10 mouse cellular contexts compared by ENCODE assay signal in genomic region chr19:45717493-45718220, GRCm38 (mm10). TPM values are rescaled to one million over a fixed set of nuclear protein-coding genes. Genes with fewer than 3 reads are reported as not detected.
A peak's percentile ranks its signal among the peaks of the same experiment; 100 is the strongest.
DNase-seq lines count a peak whose midpoint lies in the region; ATAC-seq and TF ChIP-seq lines count a peak whose summit lies in the region.
"Had no signal": no experiment of that assay in that cellular context is flagged by ENCODE, and none has a peak within 500 bp of the region (broad histone marks: within the 10 kb centered on the region; RNA-seq: fewer than 3 reads in every experiment).

No protein-coding gene starts in this region.

- H3K9ac ChIP-seq in forebrain, postnatal 0 days = peak overlapping the region; percentile 34
- no peak overlapping the region for H3K9ac ChIP-seq in intestine, embryonic 14.5 days (ENCODE audit: low read length)
- H3K9ac ChIP-seq in limb, embryonic 13.5 days = no peak overlapping the region
- H3K9ac ChIP-seq in neural tube, embryonic 12.5 days = peak overlapping the region; percentile 44; the same call in 1 of the 2 replicates
- H3K9ac ChIP-seq: liver, embryonic 13.5 days had no signal

- H3K4me1 ChIP-seq in forebrain, postnatal 0 days (ENCODE audit: insufficient read depth) = peaks cover 4% of the 10 kb centered on the region; the same call in 1 of the 2 replicates
- peaks cover 5% of the 10 kb centered on the region; the same call in 1 of the 2 replicates for H3K4me1 ChIP-seq in intestine, embryonic 14.5 days (replicated peaks; ENCODE audit: control insufficient read depth, insufficient read depth, low read length)
- H3K4me1 ChIP-seq in limb, embryonic 13.5 days = peaks cover 12% of the 10 kb centered on the region
- H3K4me1 ChIP-seq in neural tube, embryonic 12.5 days = peaks cover 13% of the 10 kb centered on the region; the same call in 1 of the 2 replicates

- in situ Hi-C loops in Patski (cut with MboI; ENCODE audit: low pct_unique_long_range_greater_than_20kb) = no loop called here

- peaks cover 15% of the 10 kb centered on the region for H3K27me3 ChIP-seq in Patski
- H3K27me3 ChIP-seq in forebrain, postnatal 0 days (ENCODE audit: insufficient read depth, low read length) = no peaks in the 10 kb centered on the region
- H3K27me3 ChIP-seq in intestine, embryonic 14.5 days (replicated peaks; ENCODE audit: control insufficient read depth, insufficient read depth, low read length) = 0 out of 2 replicates have a peak, but pooled peaks cover 3% of the 10 kb centered on the region
- H3K27me3 ChIP-seq in limb, embryonic 13.5 days = peaks cover 17% of the 10 kb centered on the region; the same call in 1 of the 2 replicates
- peaks cover 34% of the 10 kb centered on the region for H3K27me3 ChIP-seq in neural tube, embryonic 12.5 days (replicated peaks)

- no peaks in the 10 kb centered on the region for H3K9me3 ChIP-seq in forebrain, postnatal 0 days (ENCODE audit: low read length)
- no peaks in the 10 kb centered on the region for H3K9me3 ChIP-seq in intestine, embryonic 14.5 days (ENCODE audit: control insufficient read depth, low read length)
- H3K9me3 ChIP-seq in limb, embryonic 13.5 days = no peaks in the 10 kb centered on the region
- no peaks in the 10 kb centered on the region for H3K9me3 ChIP-seq in neural tube, embryonic 12.5 days
- H3K9me3 ChIP-seq: liver, embryonic 13.5 days had no signal

- H3K27ac ChIP-seq in forebrain, postnatal 0 days (ENCODE audit: low read depth, low read length) = peak overlapping the region; percentile 74
- H3K27ac ChIP-seq in intestine, embryonic 14.5 days (ENCODE audit: low read depth) = no peak overlapping the region
- H3K27ac ChIP-seq in limb, embryonic 13.5 days = no peak overlapping the region
- H3K27ac ChIP-seq in neural tube, embryonic 12.5 days = peak overlapping the region; percentile 57; the same call in 1 of the 2 replicates
- H3K27ac ChIP-seq: liver, embryonic 13.5 days had no signal

- peak overlapping the region; percentile 31 for H3K4me3 ChIP-seq in forebrain, postnatal 0 days (ENCODE audit: low read depth, low read length)
- no peak overlapping the region for H3K4me3 ChIP-seq in intestine, embryonic 14.5 days (ENCODE audit: low read depth, low read length)
- H3K4me3 ChIP-seq in limb, embryonic 13.5 days = 0 out of 2 replicates have a peak overlapping the region, but pooled peaks have one; percentile 10
- peak overlapping the region; percentile 14; the same call in 1 of the 2 replicates for H3K4me3 ChIP-seq in neural tube, embryonic 12.5 days
- H3K4me3 ChIP-seq: liver, embryonic 13.5 days had no signal

- peak; percentile 34 for ATAC-seq in Patski
- ATAC-seq in forebrain, postnatal 0 days = peak; percentile 95
- no peak for ATAC-seq in intestine, embryonic 14.5 days (replicated peaks; ENCODE audit: low FRiP score, low TSS enrichment, low read depth)
- ATAC-seq in limb, embryonic 13.5 days (ENCODE audit: low FRiP score, low read depth) = peak; percentile 76
- ATAC-seq in neural tube, embryonic 12.5 days (ENCODE audit: low FRiP score, low read depth) = peak; percentile 68
- no peak for ATAC-seq in monocyte, adult 5-6 weeks (replicated peaks; ENCODE audit: insufficient number of reproducible peaks, low FRiP score, low TSS enrichment, poor library complexity, severe bottlenecking)

- WGBS in forebrain, postnatal 0 days = 1% methylated on average over 16 of the region's 16 CpGs
- 17% methylated on average over 16 of the region's 16 CpGs for WGBS in intestine, embryonic 14.5 days
- WGBS in limb, embryonic 13.5 days = 14% methylated on average over 16 of the region's 16 CpGs
- WGBS in neural tube, embryonic 12.5 days = 3% methylated on average over 16 of the region's 16 CpGs

- no peaks in the 10 kb centered on the region for H3K36me3 ChIP-seq in forebrain, postnatal 0 days (ENCODE audit: insufficient read depth)
- H3K36me3 ChIP-seq in intestine, embryonic 14.5 days (ENCODE audit: control insufficient read depth, insufficient read depth, low read length) = no peaks in the 10 kb centered on the region
- no peaks in the 10 kb centered on the region for H3K36me3 ChIP-seq in limb, embryonic 13.5 days
- no peaks in the 10 kb centered on the region for H3K36me3 ChIP-seq in neural tube, embryonic 12.5 days
- H3K36me3 ChIP-seq: liver, embryonic 13.5 days had no signal

- POLR2A ChIA-PET in Patski (lab: Charles Lee) = no interaction called here

- TF ChIP-seq CTCF in Patski (IDR thresholded peaks at IDR 0.05) = no peak
- TF ChIP-seq CTCF in forebrain, postnatal 0 days (IDR thresholded peaks at IDR 0.05; ENCODE audit: low read depth) = peak; percentile 66

- CTCF ChIA-PET in Patski (lab: Charles Lee) = interaction anchor here (1.4 to 1.9 kb wide), 2 partner anchors 10 to 144 kb away, joined by 4 to 5 read pairs; no protein-coding TSS in a partner anchor

- DNase-seq in Patski (ENCODE audit: low read depth, low spot score) = no peak
- peak; percentile 66 to 76 for DNase-seq in cerebellum, adult 18-20 months
- peak; percentile 80 for DNase-seq in forebrain, postnatal 0 days
- DNase-seq in intestine, embryonic 14.5 days (ENCODE audit: low spot score) = peak; percentile 70
- DNase-seq in spleen, adult 18-20 months = no peak
- DNase-seq: liver, embryonic 13.5 days had no signal

- peak overlapping the region; percentile 49 for H3K4me2 ChIP-seq in forebrain, postnatal 0 days (ENCODE audit: low read depth)
- peak overlapping the region; percentile 18 for H3K4me2 ChIP-seq in intestine, embryonic 14.5 days (ENCODE audit: low read length)
- H3K4me2 ChIP-seq in limb, embryonic 13.5 days (replicated peaks) = peak overlapping the region; percentile 42
- peak overlapping the region; percentile 52 for H3K4me2 ChIP-seq in neural tube, embryonic 12.5 days (replicated peaks)
- H3K4me2 ChIP-seq: liver, embryonic 13.5 days had no signal

RNA-seq across cellular contexts. Expression of gene Fgf8, which starts 25.1 kb away (rescaled TPM):
- polyA plus RNA-seq in Patski (2021) = 0.13 TPM
- total RNA-seq in forebrain, postnatal 0 days (2014; rRNA removed) = 1.00 TPM in 1 of 2 replicates, not detected in the other
- 0.24 and 0.26 TPM in 2 replicates for polyA plus RNA-seq in forebrain, postnatal 0 days (2015; fragmentation: Nextera tagmentation; extraction: Ambion mirVana)
- polyA plus RNA-seq in intestine, embryonic 14.5 days (2014; fragmentation: Nextera tagmentation; extraction: Ambion mirVana) = not detected in 2 replicates
- 2.7 and 3.5 TPM in 2 replicates for polyA plus RNA-seq in limb, embryonic 13.5 days (2015; fragmentation: Nextera tagmentation; extraction: Ambion mirVana)
- not detected in 2 replicates for polyA plus RNA-seq in neural tube, embryonic 12.5 days (2016; fragmentation: Nextera tagmentation; extraction: Ambion mirVana)
- total RNA-seq in monocyte, adult 5-6 weeks (2017) = not detected in 3 replicates
- total RNA-seq: adrenal gland, adult 18-20 months had no signal
- polyA plus RNA-seq: liver, embryonic 13.5 days had no signal

RNA-seq across cellular contexts. Expression of gene Npm3, which starts 31.7 kb away (rescaled TPM):
- polyA plus RNA-seq in Patski (2021) = 71.3 TPM
- total RNA-seq in forebrain, postnatal 0 days (2014; rRNA removed) = 34.7 and 55.2 TPM in 2 replicates
- 7.8 and 11.5 TPM in 2 replicates for polyA plus RNA-seq in forebrain, postnatal 0 days (2015; fragmentation: Nextera tagmentation; extraction: Ambion mirVana)
- 16.3 and 16.7 TPM in 2 replicates for polyA plus RNA-seq in intestine, embryonic 14.5 days (2014; fragmentation: Nextera tagmentation; extraction: Ambion mirVana)
- 15.4 and 16.8 TPM in 2 replicates for polyA plus RNA-seq in limb, embryonic 13.5 days (2015; fragmentation: Nextera tagmentation; extraction: Ambion mirVana)
- 5.9 and 7.8 TPM in 2 replicates for polyA plus RNA-seq in neural tube, embryonic 12.5 days (2016; fragmentation: Nextera tagmentation; extraction: Ambion mirVana)
- 33.8 to 73.5 TPM (median 54.3 TPM) in 3 replicates for total RNA-seq in monocyte, adult 5-6 weeks (2017)

RNA-seq across cellular contexts. Expression of gene Fbxw4, which starts 57.5 kb away (rescaled TPM):
- polyA plus RNA-seq in Patski (2021) = 39.2 TPM
- 31.8 and 34.2 TPM in 2 replicates for total RNA-seq in forebrain, postnatal 0 days (2014; rRNA removed)
- polyA plus RNA-seq in forebrain, postnatal 0 days (2015; fragmentation: Nextera tagmentation; extraction: Ambion mirVana) = 5.0 and 6.4 TPM in 2 replicates
- 5.2 and 6.1 TPM in 2 replicates for polyA plus RNA-seq in intestine, embryonic 14.5 days (2014; fragmentation: Nextera tagmentation; extraction: Ambion mirVana)
- polyA plus RNA-seq in limb, embryonic 13.5 days (2015; fragmentation: Nextera tagmentation; extraction: Ambion mirVana) = 4.5 and 5.6 TPM in 2 replicates
- polyA plus RNA-seq in neural tube, embryonic 12.5 days (2016; fragmentation: Nextera tagmentation; extraction: Ambion mirVana) = 5.4 and 5.9 TPM in 2 replicates
- 14.7 to 30.1 TPM (median 15.2 TPM) in 3 replicates for total RNA-seq in monocyte, adult 5-6 weeks (2017)

Comparison
In these comparisons a context has a peak if more than half of its experiments do, and no peak if none do; other contexts are left out.
1. ATAC-seq: peak in Patski (single experiment), forebrain, postnatal 0 days (single experiment), limb, embryonic 13.5 days (single experiment) and neural tube, embryonic 12.5 days (single experiment); none in intestine, embryonic 14.5 days (single experiment) and monocyte, adult 5-6 weeks (single experiment).
2. DNase-seq: peak in cerebellum, adult 18-20 months (2 of 2), forebrain, postnatal 0 days (single experiment) and intestine, embryonic 14.5 days (single experiment); none in Patski (single experiment) and spleen, adult 18-20 months (0 of 2).
3. H3K27ac ChIP-seq: peak in forebrain, postnatal 0 days (single experiment) and neural tube, embryonic 12.5 days (single experiment); none in intestine, embryonic 14.5 days (single experiment) and limb, embryonic 13.5 days (single experiment).
4. H3K9ac ChIP-seq: peak in forebrain, postnatal 0 days (single experiment) and neural tube, embryonic 12.5 days (single experiment); none in intestine, embryonic 14.5 days (single experiment) and limb, embryonic 13.5 days (single experiment).
5. Peak in every context shown above with its lines, with median percentiles within 50 percentile points of each other: H3K4me2 ChIP-seq.